Mouse (Mus musculus) gastrocnemius, postnatal 14 days (tissue): ENCODE measurements around the gene S100a6. TPM values are rescaled to one million over a fixed set of nuclear protein-coding genes. Genes with fewer than 3 reads are reported as not detected.

Experiments
- DNase-seq: peaks from one replicate; pipeline ENCODE4 v3.0.0; 2021; ENCODE audit warnings: mixed read lengths
- intact Hi-C: fragments of 180-260 bp; cut with DNase I; formaldehyde crosslinking; loops from one replicate; pipeline ENCODE4 v1.15.1; 2025; ENCODE audit warnings: low total_unique reads
- total RNA-seq, 2 experiments: library from RNA; stranded (reverse); gene quantifications; 2 replicates each; pipeline ENCODE4 v1.2.3; 2021

The S100a6 gene
- total RNA-seq, 2 experiments from 2014 or later, result 69.9 to 95.9 TPM

DNA sequence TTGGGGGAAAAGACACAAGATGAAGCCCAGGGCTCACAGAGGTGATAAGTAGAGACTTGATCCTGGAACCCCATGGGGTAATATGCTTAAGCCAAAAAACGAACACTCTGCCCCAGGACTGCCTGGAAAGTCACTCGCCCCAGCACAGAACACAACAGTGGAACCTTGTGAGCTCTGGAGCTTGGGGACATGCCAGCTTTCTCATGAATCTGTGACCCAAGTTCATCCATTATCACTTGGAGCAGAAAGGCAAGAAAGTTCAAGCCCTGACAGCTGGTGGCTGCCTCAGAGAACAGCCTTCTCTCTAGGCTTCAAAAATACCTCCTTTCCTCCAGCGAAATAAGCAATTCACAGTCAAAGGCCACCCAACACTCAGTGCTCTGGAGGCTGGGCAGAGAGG, 13.3 kb upstream of the S100a6 start:
- DNase-seq, result no peak
- intact Hi-C loops, result no loop called here

GRCm38 (mm10) chr3:90600036-90600435, 12.6 kb upstream of the S100a6 start:
- intact Hi-C loops, result no loop called here
- DNase-seq, result no peak

DNA sequence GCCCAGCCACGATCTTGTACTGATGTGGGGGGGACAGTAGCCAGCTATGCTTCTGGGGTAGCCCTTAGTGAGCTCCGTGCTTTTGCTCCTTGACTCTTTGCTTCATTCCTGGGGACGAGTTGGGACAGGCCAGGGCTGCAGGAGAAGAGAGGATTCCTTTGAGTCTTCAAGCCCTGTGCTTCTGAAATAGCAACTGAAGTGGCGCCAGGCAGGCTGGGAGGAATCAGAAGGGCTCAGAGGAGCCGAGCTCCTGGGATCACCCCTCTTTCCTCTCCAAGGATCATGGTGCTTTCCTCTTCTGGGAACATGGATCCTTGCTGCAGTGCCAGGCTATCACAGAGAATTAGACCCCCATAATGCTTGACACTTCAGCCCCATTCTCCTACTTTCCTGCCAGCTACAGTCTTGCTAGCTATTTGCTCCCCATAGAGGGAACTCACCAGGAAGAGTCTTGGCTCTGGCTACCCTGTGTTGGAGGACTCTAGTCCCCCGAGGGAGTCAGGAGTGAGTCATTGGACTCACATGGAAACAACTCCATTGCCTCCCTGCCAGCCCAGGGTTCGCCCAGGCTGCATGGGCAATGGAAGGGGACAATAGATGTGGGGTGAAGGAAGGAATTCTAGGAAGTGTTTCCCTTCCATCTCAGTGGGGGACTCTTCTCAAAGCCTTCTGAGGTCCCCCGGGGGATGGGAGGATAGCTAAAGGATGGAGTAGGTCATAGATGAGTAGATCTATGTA, 12.1 kb upstream of the S100a6 start:
- intact Hi-C loops, result no loop called here
- DNase-seq, result peak; percentile 62

DNA sequence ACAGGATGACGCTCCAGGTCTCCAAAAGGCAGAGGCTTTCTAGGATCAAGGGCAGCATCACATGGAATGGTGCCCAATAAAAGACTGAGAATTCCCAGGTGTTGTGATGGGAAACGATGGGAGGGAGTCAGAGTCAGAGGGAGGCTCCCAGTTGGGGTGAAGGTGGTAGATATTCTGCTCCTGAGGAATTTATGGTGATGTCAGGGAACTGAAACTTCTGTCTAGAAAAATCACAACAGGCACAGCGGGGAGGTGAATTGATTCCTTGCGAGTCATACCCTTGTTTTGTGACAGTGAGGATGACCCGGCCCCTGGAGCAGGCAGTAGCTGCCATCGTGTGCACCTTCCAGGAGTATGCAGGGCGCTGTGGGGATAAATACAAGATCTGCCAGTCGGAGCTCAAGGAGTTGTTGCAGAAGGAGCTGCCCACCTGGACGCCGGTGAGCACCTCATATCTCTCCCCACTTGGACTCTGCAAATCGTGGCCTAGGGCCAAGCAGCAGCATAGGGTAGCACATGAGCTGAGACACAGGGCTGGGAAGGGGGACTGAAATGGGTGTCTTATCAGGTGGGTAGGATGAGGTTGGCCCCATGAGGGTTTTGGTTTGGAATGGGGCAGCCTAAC, 11.1 kb upstream of the S100a6 start, which contains the start of gene Gm42674:
Gene Gm42674, plus strand, starts transcription at position 419 of the 625 bp plus-strand sequence.
- no peak for DNase-seq
- intact Hi-C loops, result no loop called here

DNA sequence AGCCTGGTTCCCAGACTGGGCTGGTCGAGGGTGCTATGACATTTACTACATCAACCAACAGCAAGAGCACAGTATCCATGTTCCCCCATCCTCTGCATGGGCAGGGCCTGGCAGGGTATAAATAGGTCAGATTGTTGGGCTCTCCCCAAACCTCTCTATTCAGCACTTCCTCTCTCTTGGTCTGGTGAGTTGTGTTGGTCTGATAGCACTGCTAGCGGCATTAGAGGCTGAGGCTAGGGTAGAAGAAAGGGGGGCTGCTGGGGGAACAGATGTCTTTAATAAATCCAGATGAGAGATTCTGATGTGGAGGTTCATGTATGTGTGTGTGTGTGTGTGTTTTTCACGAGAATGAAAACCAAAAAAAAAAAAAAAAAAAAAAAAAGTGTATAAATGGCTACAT, 9.1 kb upstream of the S100a6 start, which contains the start of gene S100a4:
Gene S100a4, plus strand, starts transcription at position 149 of the 400 bp plus-strand sequence.
- DNase-seq, result no peak
- intact Hi-C loops, result no loop called here

- peak; percentile 82 for DNase-seq
- intact Hi-C loops, result no loop called here
Measured at GRCm38 (mm10) chr3:90604416-90604815, 8.3 kb upstream of the S100a6 start.

DNA sequence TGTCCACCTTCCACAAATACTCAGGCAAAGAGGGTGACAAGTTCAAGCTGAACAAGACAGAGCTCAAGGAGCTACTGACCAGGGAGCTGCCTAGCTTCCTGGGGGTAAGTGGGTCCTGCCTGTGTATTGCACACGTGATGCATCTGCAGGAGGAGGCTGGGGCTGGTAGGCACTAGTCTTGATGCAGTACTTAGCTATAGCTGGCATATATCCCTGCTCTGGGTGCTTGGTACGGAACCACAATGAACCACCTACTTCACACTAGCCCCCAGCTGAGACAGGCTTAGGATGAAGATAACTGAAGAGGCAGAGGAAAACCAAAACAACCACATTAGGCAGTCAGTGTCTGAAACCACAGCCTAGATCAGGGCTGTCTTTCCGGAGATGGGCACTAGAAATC, 7.6 kb upstream of the S100a6 start:
- no peak for DNase-seq
- intact Hi-C loops, result no loop called here

DNA sequence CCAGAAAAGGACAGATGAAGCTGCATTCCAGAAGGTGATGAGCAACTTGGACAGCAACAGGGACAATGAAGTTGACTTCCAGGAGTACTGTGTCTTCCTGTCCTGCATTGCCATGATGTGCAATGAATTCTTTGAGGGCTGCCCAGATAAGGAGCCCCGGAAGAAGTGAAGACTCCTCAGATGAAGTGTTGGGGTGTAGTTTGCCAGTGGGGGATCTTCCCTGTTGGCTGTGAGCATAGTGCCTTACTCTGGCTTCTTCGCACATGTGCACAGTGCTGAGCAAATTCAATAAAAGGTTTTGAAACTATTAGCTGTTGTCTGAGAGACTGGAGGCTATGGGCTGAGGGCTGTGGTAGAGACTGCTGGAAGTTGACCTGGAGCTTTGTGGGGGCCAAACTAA, 6.9 kb upstream of the S100a6 start:
- intact Hi-C loops, result no loop called here
- no peak for DNase-seq

GRCm38 (mm10) chr3:90606185-90606584, 6.5 kb upstream of the S100a6 start:
- intact Hi-C loops, result no loop called here
- DNase-seq, result no peak

- intact Hi-C loops, result no loop called here
- DNase-seq, result no peak
Measured at GRCm38 (mm10) chr3:90607361-90607760, 5.3 kb upstream of the S100a6 start.

DNA sequence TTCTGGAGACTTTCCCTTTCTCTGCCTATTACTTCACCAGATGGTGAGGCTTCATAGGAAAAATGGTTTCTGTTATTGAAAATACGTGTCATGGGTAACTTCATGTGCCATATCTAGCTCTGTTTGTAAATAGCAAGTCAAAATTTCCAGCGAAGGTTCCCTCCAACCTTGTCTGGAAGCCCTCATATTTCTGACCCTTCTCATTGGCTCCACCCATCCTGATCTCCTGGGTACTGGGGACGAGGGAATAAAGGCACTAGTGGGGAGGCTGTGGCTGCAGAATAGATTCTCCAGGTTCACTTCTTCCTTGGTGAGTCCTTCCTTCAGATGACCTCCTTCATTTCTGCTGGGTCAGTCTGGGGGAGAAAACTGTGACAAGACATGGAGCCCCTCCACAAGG, 4.5 kb upstream of the S100a6 start, which contains the start of gene S100a5:
Gene S100a5, plus strand, starts transcription at position 301 of the 400 bp plus-strand sequence.
- intact Hi-C loops, result no loop called here

GRCm38 (mm10) chr3:90609102-90609501, 3.6 kb upstream of the S100a6 start:
- DNase-seq, result no peak
- intact Hi-C loops, result no loop called here

More for the DNA sequence above, 4.5 kb upstream of the S100a6 start, which contains the start of gene S100a5:
- DNase-seq, result no peak

DNA sequence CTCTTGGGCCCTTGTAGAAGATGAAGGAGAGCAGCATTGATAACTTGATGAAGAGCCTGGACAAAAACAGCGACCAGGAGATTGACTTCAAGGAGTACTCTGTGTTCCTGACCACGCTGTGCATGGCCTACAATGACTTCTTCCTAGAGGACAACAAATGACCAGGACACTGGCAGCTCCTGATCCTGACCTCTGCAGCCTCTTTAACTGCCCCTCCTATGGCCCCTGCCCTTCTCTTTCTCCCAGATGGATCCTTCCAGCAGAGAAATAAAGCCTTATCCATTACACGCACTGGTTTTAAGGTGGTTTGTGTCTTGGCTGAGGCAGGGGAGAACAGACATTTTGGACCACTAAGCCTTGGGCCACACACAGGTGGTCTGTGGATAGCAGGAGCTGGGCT, 1.2 kb upstream of the S100a6 start:
- DNase-seq, result no peak
- intact Hi-C loops, result no loop called here

- intact Hi-C loops, result no loop called here
- no peak for DNase-seq
Measured at GRCm38 (mm10) chr3:90612061-90612460, 621 bp upstream of the S100a6 start.

DNA sequence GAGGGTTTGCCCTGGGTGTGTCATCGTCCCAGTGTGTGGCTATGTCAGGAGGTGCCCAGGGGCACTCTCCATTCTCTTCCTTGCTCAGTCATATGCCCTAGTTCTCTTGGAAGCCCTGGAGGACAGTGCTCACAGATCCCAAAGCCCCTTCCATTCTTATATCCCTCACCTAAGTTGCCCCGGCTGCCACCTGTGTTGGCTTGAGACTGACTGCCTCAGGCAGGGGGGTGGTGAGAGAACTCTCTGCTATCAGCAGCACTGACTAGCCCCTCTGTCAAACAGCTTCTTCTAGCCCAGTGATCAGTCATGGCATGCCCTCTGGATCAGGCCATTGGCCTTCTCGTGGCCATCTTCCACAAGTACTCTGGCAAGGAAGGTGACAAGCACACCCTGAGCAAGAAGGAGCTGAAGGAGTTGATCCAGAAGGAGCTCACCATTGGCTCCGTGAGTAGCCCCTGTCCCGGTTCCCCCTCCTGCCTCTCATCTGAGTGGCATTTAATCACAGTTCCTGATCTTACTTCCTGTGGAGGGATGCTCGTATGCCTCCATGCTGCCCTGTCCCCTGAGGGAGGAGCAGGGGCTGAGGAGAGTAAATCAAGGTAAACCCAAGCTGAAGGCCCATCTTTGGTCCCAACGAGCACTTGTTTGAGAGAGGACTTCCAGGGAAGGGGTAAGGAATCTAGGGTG, 922 bp downstream of the S100a6 start:
- DNase-seq, result no peak
- intact Hi-C loops, result no loop called here

DNA sequence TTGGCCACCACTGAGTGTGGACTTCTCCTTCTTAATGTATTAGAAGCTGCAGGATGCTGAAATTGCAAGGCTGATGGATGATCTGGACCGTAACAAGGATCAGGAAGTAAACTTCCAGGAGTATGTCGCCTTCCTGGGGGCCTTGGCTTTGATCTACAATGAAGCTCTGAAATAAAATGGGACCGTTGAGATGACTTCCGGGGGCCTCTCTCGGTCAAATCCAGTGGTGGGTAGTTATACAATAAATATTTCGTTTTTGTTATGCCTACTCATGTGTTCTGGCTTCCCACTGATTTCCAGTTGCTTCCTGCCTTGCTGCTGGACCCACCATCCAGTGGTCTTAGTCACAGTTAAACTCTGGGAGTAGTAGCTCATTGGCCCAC, 1.5 kb downstream of the S100a6 start:
- no peak for DNase-seq
- intact Hi-C loops, result no loop called here

DNA sequence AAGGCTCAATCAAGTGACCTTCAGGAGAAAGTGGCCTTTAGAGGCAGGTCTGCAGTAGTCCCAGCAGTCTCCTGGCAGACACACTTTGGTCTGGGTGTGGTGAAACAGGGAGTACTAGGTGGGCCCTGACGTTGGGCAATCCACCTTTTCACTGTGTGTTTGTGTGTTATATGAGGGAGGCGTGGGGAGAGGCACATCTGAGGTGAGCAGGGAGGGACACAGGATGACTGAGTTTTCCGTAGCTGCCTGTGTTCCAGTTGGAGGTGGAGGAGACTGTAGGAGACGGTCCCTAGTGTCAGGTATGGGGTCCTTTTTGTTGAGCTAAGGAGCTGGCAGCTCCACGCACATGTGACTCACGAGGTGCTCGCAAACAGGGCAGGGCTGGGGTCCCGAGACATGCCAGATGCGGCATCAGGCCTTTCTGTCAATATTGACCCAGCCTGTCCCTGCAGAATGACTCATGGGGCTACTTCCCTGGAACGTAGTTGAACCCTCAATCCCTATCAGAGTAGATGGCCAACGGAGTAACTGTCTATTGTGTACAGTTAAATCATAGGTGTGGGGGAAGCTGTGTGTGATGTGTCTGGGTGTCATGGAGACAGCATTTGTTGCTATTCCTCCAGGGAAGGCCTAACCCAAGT, 2.0 kb downstream of the S100a6 start:
- DNase-seq, result no peak
- intact Hi-C loops, result loop anchor here (5.0 kb wide), 2 partner anchors 32 to 87 kb away; partner anchors contain the start of gene S100a14

DNA sequence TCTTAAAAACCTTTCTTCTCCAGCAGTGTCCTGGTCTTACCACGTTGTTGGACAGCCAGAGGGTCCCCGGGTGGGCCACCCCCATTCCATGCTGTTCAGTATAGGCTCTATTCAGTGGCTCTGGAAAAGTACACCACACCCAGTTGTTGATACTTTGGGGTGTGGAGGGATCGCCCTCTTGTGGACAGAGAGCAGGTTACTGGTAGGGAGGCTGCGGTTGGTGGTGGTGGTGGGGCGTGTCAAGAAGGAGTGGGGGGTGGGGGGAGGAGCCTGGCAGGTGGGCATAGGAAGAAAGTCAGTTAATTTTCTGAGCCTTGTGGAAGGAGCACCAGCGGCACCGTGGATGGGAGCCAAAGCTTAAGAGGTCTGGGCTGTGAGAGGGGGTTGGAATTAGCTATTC, 2.7 kb downstream of the S100a6 start:
- intact Hi-C loops, result loop anchor here (5.0 kb wide), 2 partner anchors 33 to 88 kb away; partner anchors contain the start of gene S100a14

DNA sequence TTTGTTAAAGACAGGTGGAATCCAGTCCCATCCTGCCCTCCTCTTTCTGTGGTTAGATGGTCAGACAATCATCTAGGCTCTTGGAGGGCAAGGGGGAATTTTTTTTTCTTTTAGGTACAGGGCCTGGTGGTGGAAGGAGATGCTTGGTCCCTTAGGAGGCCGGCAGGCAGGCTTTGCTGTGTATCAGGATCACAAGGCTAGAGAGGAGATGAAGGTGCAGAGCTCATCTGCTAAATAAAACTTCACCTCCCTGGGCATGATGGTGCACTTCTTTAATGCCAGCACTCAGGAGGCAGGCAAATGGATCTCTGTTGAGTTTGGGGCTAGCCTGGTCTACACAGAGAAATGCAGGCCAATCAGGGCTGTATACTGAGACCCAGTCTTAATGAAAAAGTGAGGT, 3.2 kb downstream of the S100a6 start:
- intact Hi-C loops, result loop anchor here (5.0 kb wide), 2 partner anchors 34 to 89 kb away; partner anchors contain the start of gene S100a14
- no peak for DNase-seq

More for the DNA sequence above, 2.7 kb downstream of the S100a6 start:
- DNase-seq, result peak; percentile 78

- no peak for DNase-seq
Measured at GRCm38 (mm10) chr3:90617586-90617985, 4.9 kb downstream of the S100a6 start.

More at GRCm38 (mm10) chr3:90617586-90617985, 4.9 kb downstream of the S100a6 start:
- intact Hi-C loops, result loop anchor here (5.0 kb wide), 2 partner anchors 35 to 90 kb away; partner anchors contain the start of gene S100a14
